Mouse (Mus musculus) embryonic fibroblast, embryonic 13.5 days (primary cell): ENCODE results near the gene Ccnb1.

Source experiments
- CTCF ChIP-seq: IDR thresholded peaks from 2 replicates; pipeline ENCODE4 v1.5.1; 2011; ENCODE audit warnings: mild to moderate bottlenecking, control low read depth, low read length, moderate library complexity, borderline replicate concordance; ENCODE audit not compliant: insufficient read depth
- POLR2A ChIP-seq: IDR thresholded peaks from 2 replicates; pipeline ENCODE4 v1.6.1; 2011; ENCODE audit warnings: low read depth, mild to moderate bottlenecking, control low read depth, low read length, moderate library complexity

GRCm38 (mm10) chr13:100825627-100826410 lies 39.4 kb upstream of the Ccnb1 start:
- TF ChIP-seq CTCF, result no peak
- TF ChIP-seq POLR2A, result no peak
